ENCODE assay signal across 16 mouse cellular contexts in genomic region chr5:22486601-22487206, GRCm38 (mm10).
DNase-seq lines count a peak whose midpoint lies in the region; ATAC-seq lines count a peak whose summit lies in the region.
"Had no signal": no experiment of that assay in that cellular context is flagged by ENCODE, and none has a peak within 500 bp of the region (broad histone marks: within the 10 kb centered on the region; RNA-seq: fewer than 3 reads in every experiment).

No protein-coding gene starts in this region.

- H3K4me3 ChIP-seq in hindbrain, embryonic 15.5 days, result no peak overlapping the region
- H3K4me3 ChIP-seq in hindbrain, embryonic 11.5 days (ENCODE audit: low read depth, low read length), result no peak overlapping the region
- no peak overlapping the region for H3K4me3 ChIP-seq in brown adipose tissue, adult 24 weeks (ENCODE audit: insufficient read depth, low read depth, low read length)
- H3K4me3 ChIP-seq in hindbrain, embryonic 16.5 days (ENCODE audit: low read length), result no peak overlapping the region
- H3K4me3 ChIP-seq: lung, embryonic 15.5 days; midbrain, embryonic 12.5 days; neural tube, embryonic 13.5 days had no signal

- intact Hi-C loops in gastrocnemius, postnatal 14 days (cut with DNase I; ENCODE audit: low total_unique reads), result no loop called here

- no peak for DNase-seq in hindbrain, embryonic 11.5 days (ENCODE audit: low spot score)
- peak; percentile 99 for DNase-seq in cerebellum, adult 9-10 months
- DNase-seq in gastrocnemius, postnatal 14 days, result no peak
- DNase-seq in embryo, embryonic 10 days (ENCODE audit: low spot score), result no peak
- no peak for DNase-seq in urinary bladder, postnatal 4 days (ENCODE audit: low spot score in 2 of 2)
- DNase-seq: layer of hippocampus, adult 9-11 months; retina, postnatal 1 day; spleen, adult 18-20 months had no signal

- peak; percentile 87 for ATAC-seq in hindbrain, embryonic 15.5 days (ENCODE audit: low FRiP score, low read depth)
- no peak for ATAC-seq in hindbrain, embryonic 11.5 days (ENCODE audit: low FRiP score)
- peak; percentile 94 for ATAC-seq in hindbrain, embryonic 16.5 days

- no peaks in the 10 kb centered on the region for H3K9me3 ChIP-seq in hindbrain, embryonic 15.5 days
- no peaks in the 10 kb centered on the region for H3K9me3 ChIP-seq in hindbrain, embryonic 11.5 days (ENCODE audit: control insufficient read depth, low read length)
- no peaks in the 10 kb centered on the region for H3K9me3 ChIP-seq in hindbrain, embryonic 16.5 days (ENCODE audit: control insufficient read depth, low read length)
- H3K9me3 ChIP-seq: lung, embryonic 15.5 days; midbrain, embryonic 12.5 days; neural tube, embryonic 13.5 days had no signal

- WGBS in hindbrain, embryonic 15.5 days, result 39% methylated on average over 6 of the region's 6 CpGs
- 68% methylated on average over 6 of the region's 6 CpGs for WGBS in hindbrain, embryonic 11.5 days
- WGBS in hindbrain, embryonic 16.5 days, result 45% methylated on average over 6 of the region's 6 CpGs

- peaks cover 14% of the 10 kb centered on the region; the same call in 1 of the 2 replicates for H3K4me1 ChIP-seq in hindbrain, embryonic 15.5 days (replicated peaks)
- no peaks in the 10 kb centered on the region for H3K4me1 ChIP-seq in hindbrain, embryonic 11.5 days (replicated peaks; ENCODE audit: control insufficient read depth, insufficient read depth, low read length)
- H3K4me1 ChIP-seq in brown adipose tissue, adult 24 weeks (ENCODE audit: control insufficient read depth, insufficient read depth, insufficient read length, low read length), result peaks cover 2% of the 10 kb centered on the region; the same call in 1 of the 2 replicates
- peaks cover 2% of the 10 kb centered on the region; the same call in 1 of the 2 replicates for H3K4me1 ChIP-seq in hindbrain, embryonic 16.5 days (ENCODE audit: control insufficient read depth, insufficient read depth, low read depth, low read length)
- H3K4me1 ChIP-seq: lung, embryonic 15.5 days; midbrain, embryonic 12.5 days; neural tube, embryonic 13.5 days had no signal

- no peak overlapping the region; the same call in 1 of the 2 replicates for H3K27ac ChIP-seq in hindbrain, embryonic 15.5 days (replicated peaks)
- no peak overlapping the region for H3K27ac ChIP-seq in hindbrain, embryonic 11.5 days (ENCODE audit: low read depth, low read length)
- peak overlapping the region; percentile 40; the same call in 1 of the 2 replicates for H3K27ac ChIP-seq in brown adipose tissue, adult 24 weeks (replicated peaks; ENCODE audit: low read depth, low read length)
- H3K27ac ChIP-seq in hindbrain, embryonic 16.5 days (ENCODE audit: low read depth, low read length), result no peak overlapping the region
- H3K27ac ChIP-seq: kidney, postnatal 0 days; lung, embryonic 15.5 days; midbrain, embryonic 12.5 days; neural tube, embryonic 13.5 days had no signal

- no peak overlapping the region for H3K4me2 ChIP-seq in hindbrain, embryonic 15.5 days
- no peak overlapping the region for H3K4me2 ChIP-seq in hindbrain, embryonic 11.5 days (replicated peaks; ENCODE audit: low read depth, low read length)
- H3K4me2 ChIP-seq in hindbrain, embryonic 16.5 days (ENCODE audit: low read length), result no peak overlapping the region
- H3K4me2 ChIP-seq: heart, embryonic 11.5 days; lung, embryonic 15.5 days; midbrain, embryonic 12.5 days; neural tube, embryonic 13.5 days had no signal

- no peak overlapping the region for H3K9ac ChIP-seq in hindbrain, embryonic 15.5 days
- no peak overlapping the region for H3K9ac ChIP-seq in hindbrain, embryonic 11.5 days (ENCODE audit: low read depth, low read length)
- H3K9ac ChIP-seq in hindbrain, embryonic 16.5 days (ENCODE audit: low read depth, low read length), result no peak overlapping the region
- H3K9ac ChIP-seq: lung, embryonic 15.5 days; midbrain, embryonic 12.5 days; neural tube, embryonic 13.5 days had no signal

- H3K36me3 ChIP-seq in hindbrain, embryonic 15.5 days, result no peaks in the 10 kb centered on the region
- no peaks in the 10 kb centered on the region for H3K36me3 ChIP-seq in hindbrain, embryonic 11.5 days (ENCODE audit: control insufficient read depth, insufficient read depth, low read length)
- no peaks in the 10 kb centered on the region for H3K36me3 ChIP-seq in hindbrain, embryonic 16.5 days (ENCODE audit: control insufficient read depth, insufficient read depth, low read length)
- H3K36me3 ChIP-seq: lung, embryonic 15.5 days had no signal

- H3K27me3 ChIP-seq in hindbrain, embryonic 15.5 days, result no peaks in the 10 kb centered on the region
- no peaks in the 10 kb centered on the region for H3K27me3 ChIP-seq in hindbrain, embryonic 11.5 days (ENCODE audit: control insufficient read depth, insufficient read depth, low read length)
- no peaks in the 10 kb centered on the region for H3K27me3 ChIP-seq in hindbrain, embryonic 16.5 days (replicated peaks; ENCODE audit: control insufficient read depth, insufficient read depth, low read length)
- H3K27me3 ChIP-seq: lung, embryonic 15.5 days; midbrain, embryonic 12.5 days; neural tube, embryonic 13.5 days had no signal
